Mouse (Mus musculus) erythroblast, embryonic 14.5 days (primary cell): ENCODE data around the gene Dus1l.

Source experiments
- GATA1 ChIP-seq: IDR thresholded peaks from 2 replicates; pipeline ENCODE4 v1.6.1; 2012; ENCODE audit warnings: low read length, inconsistent platforms, mixed read lengths
- TAL1 ChIP-seq: IDR thresholded peaks from 3 replicates; pipeline ENCODE4 v1.6.1; 2012; ENCODE audit warnings: low read length, inconsistent platforms, mixed read lengths

DNA sequence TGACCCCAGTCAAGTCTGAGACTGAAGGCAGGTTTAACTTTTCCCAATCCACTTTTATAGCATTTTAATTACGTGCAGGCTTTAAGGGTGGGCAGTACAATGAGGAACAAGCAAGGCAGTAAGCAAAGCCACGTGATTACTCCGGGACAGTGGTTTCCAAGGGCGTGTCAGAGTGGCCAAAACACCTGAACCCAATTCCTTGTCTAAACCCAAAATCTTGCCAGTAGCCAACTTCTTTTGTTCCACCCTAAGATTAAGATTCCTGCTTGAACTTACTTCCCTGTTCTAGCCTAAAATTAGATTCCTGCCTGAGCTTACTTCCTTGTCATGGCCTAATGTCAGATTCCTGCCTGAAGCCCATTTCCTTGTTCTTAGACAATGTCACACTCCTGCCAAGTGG, 48.2 kb downstream of the Dus1l start:
- no peak for TF ChIP-seq GATA1
- TF ChIP-seq TAL1, result no peak
